Mouse (Mus musculus) MN1 (cell line): Measurements from ENCODE around the gene Tor1b.

Experiments
- DNase-seq: peaks from one replicate; pipeline ENCODE4 v3.0.0-alpha.2; 2016; ENCODE audit warnings: low spot score

Tor1b gene

GRCm38 (mm10) chr2:30990221-30990620 lies 37.5 kb downstream of the Tor1b start:
- no peak for DNase-seq

- DNase-seq: no peak
Observed at GRCm38 (mm10) chr2:30994853-30995252, 42.1 kb downstream of the Tor1b start.

- no peak for DNase-seq
Observed at GRCm38 (mm10) chr2:30995432-30995996, 42.8 kb downstream of the Tor1b start.

- DNase-seq: peak; percentile 46
Observed at GRCm38 (mm10) chr2:30998443-30999260, 45.9 kb downstream of the Tor1b start.

GRCm38 (mm10) chr2:31002857-31003256 lies 50.1 kb downstream of the Tor1b start:
- DNase-seq: no peak

- DNase-seq: no peak
Observed at GRCm38 (mm10) chr2:31005453-31005852, 52.7 kb downstream of the Tor1b start.

- DNase-seq: peak; percentile 60
Observed at GRCm38 (mm10) chr2:31006434-31006833, 53.7 kb downstream of the Tor1b start.

GRCm38 (mm10) chr2:31007208-31007607 lies 54.4 kb downstream of the Tor1b start:
- no peak for DNase-seq
